Mouse (Mus musculus) stomach, embryonic 14.5 days (tissue): ENCODE results near the gene Rsrc2. TPM values are rescaled to one million over a fixed set of nuclear protein-coding genes. Genes with fewer than 3 reads are reported as not detected.

Experiments
- ATAC-seq: fragments of 200-750 bp; cut with Nextera tagmentation; 2 replicates; pipeline ENCODE4 v1.8.0; 2017; ENCODE audit warnings: low read depth, moderate TSS enrichment; ENCODE audit not compliant: insufficient number of reproducible peaks, insufficient read depth, low FRiP score
- H3K27ac ChIP-seq: fragments of 300-500 bp; sonication (generic); 2 replicates; pipeline ENCODE4 v1.5.1; 2014; ENCODE audit warnings: mild to moderate bottlenecking, low read length, moderate library complexity, mixed read lengths
- H3K27me3 ChIP-seq: fragments of 300-500 bp; sonication (generic); 2 replicates; pipeline ENCODE4 v1.6.1; 2014; ENCODE audit warnings: low read length, control low read depth, mixed read lengths; ENCODE audit not compliant: control insufficient read depth, insufficient read depth
- H3K36me3 ChIP-seq: fragments of 300-500 bp; sonication (generic); 2 replicates; pipeline ENCODE4 v1.6.1; 2014; ENCODE audit warnings: mild to moderate bottlenecking, control low read depth, low read length, moderate library complexity, mixed read lengths; ENCODE audit not compliant: control insufficient read depth, insufficient read depth
- H3K4me1 ChIP-seq: fragments of 300-500 bp; sonication (generic); 2 replicates; pipeline ENCODE4 v1.6.1; 2014; ENCODE audit warnings: low read length, control low read depth, mixed read lengths; ENCODE audit not compliant: control insufficient read depth, insufficient read depth
- H3K4me2 ChIP-seq: fragments of 300-500 bp; sonication (generic); replicated peaks from 2 replicates; pipeline ENCODE4 v1.6.1; 2014; ENCODE audit warnings: low read depth, low read length, control low read depth
- H3K4me3 ChIP-seq: fragments of 300-500 bp; sonication (generic); 2 replicates; pipeline ENCODE4 v1.5.1; 2014; ENCODE audit warnings: low read depth, low read length, control low read depth
- H3K9ac ChIP-seq: fragments of 300-500 bp; sonication (generic); replicated peaks from 2 replicates; pipeline ENCODE4 v1.6.1; 2014; ENCODE audit warnings: low read depth, mild to moderate bottlenecking, control low read depth, low read length, moderate library complexity, mixed read lengths
- H3K9me3 ChIP-seq: fragments of 300-500 bp; sonication (generic); 2 replicates; pipeline ENCODE4 v1.6.1; 2016; ENCODE audit warnings: low read depth, low read length, control low read depth; ENCODE audit not compliant: control insufficient read depth
- WGBS: fragments of 180-500 bp; shearing (Covaris S2); extraction: QIAGEN DNeasy Blood & Tissue Kit; methylation state at CpG from one replicate; pipeline ENCODE4 v1.1.7; 2014; 5-methylcytosine and 5-hydroxymethylcytosine counted together
- polyA plus RNA-seq: library from polyadenylated mRNA; unstranded; fragments of >200 nt; fragmentation: Nextera tagmentation; extraction: Ambion mirVana; gene quantifications from 2 replicates; pipeline ENCODE4 v1.2.1, GENCODE M21; 2014

Rsrc2 gene
- polyA plus RNA-seq, 1 experiment from 2014 or later, result 139 TPM

DNA sequence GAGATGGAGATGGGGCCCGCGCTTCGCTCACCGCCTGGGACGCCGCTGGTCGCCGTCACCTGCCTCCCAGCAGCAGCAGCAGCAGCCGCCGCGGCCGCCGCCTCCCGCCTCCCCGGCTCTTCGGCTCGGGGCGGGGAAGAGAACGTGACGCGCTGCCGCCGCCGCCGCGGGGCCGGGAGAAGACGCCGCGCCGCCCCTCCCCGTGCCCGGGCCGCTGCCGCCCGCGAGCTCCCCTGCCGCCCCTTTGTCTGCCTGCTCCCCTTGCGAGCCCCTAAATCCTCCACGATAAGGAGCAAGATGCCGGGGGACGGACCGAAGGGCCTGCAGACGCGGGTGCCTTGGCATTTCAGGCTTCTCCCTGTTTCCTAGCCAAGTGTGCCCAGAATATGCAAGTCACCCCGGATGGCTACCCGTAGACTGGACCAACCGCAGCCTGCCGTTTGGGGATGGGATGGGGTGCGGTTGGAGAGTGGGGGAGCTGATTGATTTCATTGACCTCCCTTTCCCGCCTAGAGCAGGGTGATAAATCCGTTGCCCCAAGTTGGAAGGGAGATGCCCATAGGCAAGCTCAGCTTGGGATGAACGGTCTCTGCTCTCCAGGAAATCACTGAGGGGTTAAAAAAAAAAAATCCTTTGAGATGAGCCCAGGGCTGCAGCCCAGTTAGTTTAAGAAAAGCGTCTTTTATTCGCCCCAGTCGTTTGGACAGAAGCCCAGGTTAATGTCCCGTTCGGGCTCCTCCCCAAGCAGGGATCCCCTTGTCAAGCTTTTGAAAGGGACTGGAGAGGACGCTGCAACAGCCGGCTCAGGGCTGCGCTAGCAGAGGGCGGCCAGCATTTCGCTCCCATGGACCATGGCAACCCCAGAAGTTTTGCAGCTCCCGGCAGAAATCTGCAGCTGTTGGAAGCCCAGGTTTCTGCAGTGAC lies 64.7 kb downstream of the Rsrc2 start, which contains the start of gene Clip1:
Gene Clip1, minus strand, starts transcription at position 398 of the 924 bp plus-strand sequence.
- peak within 1 kb of the TSS; percentile 94 for H3K9ac ChIP-seq
- peaks cover 24% of the 10 kb centered on the region for H3K4me1 ChIP-seq
- no peaks in the 10 kb centered on the region for H3K9me3 ChIP-seq
- peak within 1 kb of the TSS; percentile 89 for H3K27ac ChIP-seq
- peak within 1 kb of the TSS; percentile 59 for H3K4me2 ChIP-seq
- H3K4me3 ChIP-seq, result peak within 1 kb of the TSS; percentile 92
- WGBS, result under 1% methylated on average over 29 of the region's 64 CpGs
- peak; percentile 59; the same call in 1 of the 2 replicates for ATAC-seq
- no peaks in the 10 kb centered on the region for H3K27me3 ChIP-seq
- no peaks in the 10 kb centered on the region for H3K36me3 ChIP-seq

DNA sequence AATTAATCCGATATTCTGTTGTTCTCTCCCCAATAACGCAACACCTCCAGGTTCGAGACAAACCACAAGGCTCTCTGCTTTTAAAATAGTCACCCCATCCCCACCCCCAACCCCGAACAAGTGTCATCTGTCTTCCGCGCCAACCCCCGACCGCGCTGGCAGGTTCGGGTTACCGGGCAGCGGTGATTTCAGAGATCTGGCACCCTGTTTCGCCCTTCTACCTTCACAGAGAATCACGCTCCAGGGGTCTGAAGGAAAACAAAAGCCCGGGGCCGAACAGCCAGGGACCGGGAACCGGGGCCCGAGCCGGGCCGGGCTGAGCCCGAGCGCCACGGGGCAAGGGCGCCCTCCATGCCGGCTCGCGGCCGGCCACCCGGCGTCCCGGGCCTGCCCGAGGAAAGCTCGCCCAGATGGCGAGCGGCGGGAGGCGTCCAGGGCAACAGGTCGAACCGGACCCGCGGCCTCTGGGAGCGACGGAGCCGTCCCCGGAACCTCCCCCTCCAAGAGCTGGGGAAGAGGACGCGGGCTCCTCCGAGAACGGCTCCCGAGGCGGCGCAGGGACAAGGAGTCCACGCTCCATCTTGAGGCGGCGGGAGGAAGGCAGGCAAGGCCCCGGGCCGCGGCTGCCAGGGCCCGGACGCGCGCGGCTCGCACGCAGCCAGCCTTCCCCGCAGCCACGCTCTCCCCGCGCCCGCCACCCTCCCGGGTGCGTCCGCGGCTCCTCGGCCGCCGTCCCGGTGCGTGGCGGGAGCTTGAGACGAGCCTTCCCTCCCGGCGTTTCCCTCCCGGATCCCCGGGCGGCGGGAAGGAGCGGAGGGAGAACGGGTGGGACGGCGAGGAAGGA lies 65.6 kb downstream of the Rsrc2 start:
- Histone ChIP-seq H3K4me1 (peaks cover 28% of the 10 kb centered on the region), H3K27ac (peak overlapping the region; percentile 89), H3K4me2 (peak overlapping the region; percentile 59), H3K4me3 (peak overlapping the region; percentile 92), H3K36me3 (no peaks in the 10 kb centered on the region), H3K9me3 (no peaks in the 10 kb centered on the region), H3K27me3 (no peaks in the 10 kb centered on the region), H3K9ac (peak overlapping the region; percentile 94)
- WGBS, result under 1% methylated on average over 78 of the region's 92 CpGs
- ATAC-seq, result peak; percentile 53; the same call in 1 of the 2 replicates

GRCm38 (mm10) chr5:123683043-123683376 lies 66.2 kb downstream of the Rsrc2 start:
- H3K36me3 ChIP-seq, result no peaks in the 10 kb centered on the region
- H3K4me2 ChIP-seq, result peak overlapping the region; percentile 59
- H3K4me3 ChIP-seq, result peak overlapping the region; percentile 92
- no peaks in the 10 kb centered on the region for H3K9me3 ChIP-seq
- no peaks in the 10 kb centered on the region for H3K27me3 ChIP-seq
- H3K4me1 ChIP-seq, result peaks cover 28% of the 10 kb centered on the region
- H3K27ac ChIP-seq, result no peak overlapping the region
- WGBS, result 3% methylated on average over 6 of the region's 6 CpGs
- 0 out of 2 replicates have a peak overlapping the region, but pooled peaks have one; percentile 94 for H3K9ac ChIP-seq
- no peak for ATAC-seq

GRCm38 (mm10) chr5:123682372-123682771 lies 66.8 kb downstream of the Rsrc2 start:
- H3K9me3 ChIP-seq, result no peaks in the 10 kb centered on the region
- WGBS, result 27% methylated on average over 4 of the region's 4 CpGs
- no peaks in the 10 kb centered on the region for H3K36me3 ChIP-seq
- no peak overlapping the region for H3K9ac ChIP-seq
- peak overlapping the region; percentile 59 for H3K4me2 ChIP-seq
- ATAC-seq, result no peak
- peaks cover 28% of the 10 kb centered on the region for H3K4me1 ChIP-seq
- H3K4me3 ChIP-seq, result peak overlapping the region; percentile 92; the same call in 1 of the 2 replicates
- no peaks in the 10 kb centered on the region for H3K27me3 ChIP-seq
- H3K27ac ChIP-seq, result no peak overlapping the region

- 28% methylated on average over 5 of the region's 5 CpGs for WGBS
Measured at GRCm38 (mm10) chr5:123679546-123680263, 69.5 kb downstream of the Rsrc2 start.

DNA sequence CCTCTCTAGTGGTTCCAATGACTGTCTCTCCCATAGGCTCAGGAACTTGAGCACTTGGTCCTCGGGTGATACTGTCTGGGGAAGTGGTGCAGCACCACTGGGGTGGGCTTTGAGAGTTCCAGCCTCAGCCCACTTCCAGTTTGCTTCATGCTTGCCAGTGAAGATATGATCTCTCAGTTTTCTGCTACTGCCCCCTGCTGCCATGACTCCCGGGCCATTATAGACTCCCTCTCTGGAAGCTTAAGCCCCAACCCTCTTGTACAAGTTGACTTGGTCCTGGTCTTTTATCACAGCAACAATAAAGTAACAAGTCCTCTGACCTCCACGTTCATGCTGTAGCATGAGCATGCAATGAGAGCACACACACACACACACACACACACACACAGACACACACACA lies 70.1 kb downstream of the Rsrc2 start:
- H3K27me3 ChIP-seq, result no peaks in the 10 kb centered on the region

More at GRCm38 (mm10) chr5:123679546-123680263, 69.5 kb downstream of the Rsrc2 start:
- Histone ChIP-seq H3K4me1 (peaks cover 23% of the 10 kb centered on the region), H3K27ac (no peak overlapping the region; the same call in 1 of the 2 replicates), H3K4me3 (no peak overlapping the region), H3K4me2 (no peak overlapping the region), H3K36me3 (no peaks in the 10 kb centered on the region), H3K9me3 (no peaks in the 10 kb centered on the region), H3K27me3 (no peaks in the 10 kb centered on the region), H3K9ac (no peak overlapping the region)
- no peak for ATAC-seq

More for the DNA sequence above, 70.1 kb downstream of the Rsrc2 start:
- Histone ChIP-seq H3K9me3 (no peaks in the 10 kb centered on the region), H3K9ac (no peak overlapping the region), H3K36me3 (no peaks in the 10 kb centered on the region), H3K4me2 (no peak overlapping the region), H3K27ac (no peak overlapping the region), H3K4me3 (no peak overlapping the region), H3K4me1 (peaks cover 21% of the 10 kb centered on the region; the same call in 1 of the 2 replicates)
- WGBS, result 74% methylated on average over 3 of the region's 3 CpGs
- no peak for ATAC-seq
